Mouse (Mus musculus) bone marrow macrophage, adult 2 months (primary cell): ENCODE measurements around the gene Hist1h2ao.
"Not testable (repeated sequence)": the region's sequence is repeated elsewhere in the genome, so short reads cannot be mapped to it uniquely, and the experiment has no call there.

Experiments used
- CTCF ChIP-seq: IDR thresholded peaks from 2 replicates; pipeline ENCODE4 v1.5.1; 2012; ENCODE audit warnings: low read depth, mild to moderate bottlenecking, low read length, moderate library complexity
- POLR2A ChIP-seq: IDR thresholded peaks from 2 replicates; pipeline ENCODE4 v1.6.1; 2012; ENCODE audit warnings: mild to moderate bottlenecking, low read depth, low read length, borderline replicate concordance

DNA sequence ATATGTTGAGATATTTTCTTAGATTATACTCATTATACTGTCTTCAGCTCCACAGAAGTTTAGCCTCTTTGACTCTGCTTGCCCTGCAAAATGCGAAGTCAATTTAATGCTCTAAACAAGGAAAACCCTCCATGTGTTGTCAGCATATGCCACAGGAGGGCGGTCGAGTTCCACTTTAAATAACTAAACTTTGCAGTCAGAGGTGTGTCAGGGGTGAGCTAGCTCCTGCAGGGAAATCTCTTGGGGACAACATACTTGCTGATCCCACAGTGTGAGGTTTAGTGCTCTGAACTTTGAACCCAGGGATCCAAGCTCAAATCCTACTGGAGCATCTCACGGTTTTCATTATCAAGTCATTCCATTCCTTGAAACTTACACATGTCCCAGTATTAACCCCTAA lies 30.2 kb downstream of the Hist1h2ao start:
- not testable (repeated sequence) for TF ChIP-seq CTCF, POLR2A
